Mouse (Mus musculus) cerebellum, adult 18-20 months (tissue): Measurements from ENCODE around the gene Ranbp17.

ENCODE experiments used
- DNase-seq, 2 experiments: peaks; one replicate each; pipeline ENCODE4 v3.0.0; 2021

Gene Ranbp17

GRCm38 (mm10) chr11:33196447-33197132 lies 317.0 kb downstream of the Ranbp17 start:
- peak in 1 of 2 experiments; percentile 45 for DNase-seq

GRCm38 (mm10) chr11:33195531-33196446 lies 317.8 kb downstream of the Ranbp17 start:
- no peak for DNase-seq

GRCm38 (mm10) chr11:33195061-33195460 lies 318.5 kb downstream of the Ranbp17 start:
- no peak for DNase-seq

- DNase-seq: no peak
Measured at GRCm38 (mm10) chr11:33193695-33194094, 319.9 kb downstream of the Ranbp17 start.

DNA sequence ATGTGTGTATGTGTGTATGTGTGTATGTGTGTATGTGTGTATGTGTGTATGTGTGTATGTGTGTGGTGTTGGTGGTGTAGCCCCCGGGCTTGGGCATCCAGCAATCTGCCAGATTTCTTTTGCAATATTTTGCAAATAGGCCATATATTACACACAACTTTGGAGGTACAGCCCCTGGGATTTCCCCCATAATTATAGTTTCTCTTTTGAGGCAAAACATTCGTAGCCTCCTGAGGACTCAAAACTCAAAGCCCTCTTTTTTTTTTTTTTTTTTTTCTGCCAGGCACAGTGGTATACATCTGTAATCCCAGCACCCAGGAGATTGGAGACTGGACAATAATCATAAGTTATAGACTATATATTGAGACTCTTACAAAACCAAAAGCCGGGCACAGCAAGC lies 331.7 kb downstream of the Ranbp17 start:
- no peak for DNase-seq

- DNase-seq: no peak
Measured at GRCm38 (mm10) chr11:33180701-33181116, 332.8 kb downstream of the Ranbp17 start.

- DNase-seq: no peak
Measured at GRCm38 (mm10) chr11:33179802-33180201, 333.7 kb downstream of the Ranbp17 start.

- DNase-seq: peak; percentile 67 to 75
Measured at GRCm38 (mm10) chr11:33176525-33177245, 336.9 kb downstream of the Ranbp17 start.

GRCm38 (mm10) chr11:33175768-33176167 lies 337.8 kb downstream of the Ranbp17 start:
- DNase-seq: no peak

DNA sequence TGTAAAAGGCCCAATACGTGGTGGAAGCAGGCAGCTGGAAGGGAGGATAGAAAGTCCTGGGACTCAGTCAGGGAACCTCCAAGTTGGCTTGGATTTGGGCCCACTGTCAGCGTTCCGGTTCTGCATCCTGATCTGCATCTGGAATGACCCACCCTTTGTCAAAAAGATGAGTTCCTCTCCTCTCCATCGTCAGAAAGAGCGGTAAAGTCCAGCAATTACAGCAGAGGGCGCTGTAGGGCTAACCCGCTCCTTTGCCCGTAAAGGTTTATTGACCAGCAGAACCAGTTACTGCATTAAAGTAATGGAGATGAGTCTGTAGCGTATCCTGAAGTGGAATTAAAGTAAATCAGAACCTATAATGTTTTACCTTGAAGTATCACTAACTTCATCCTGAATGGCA lies 343.1 kb downstream of the Ranbp17 start:
- peak; percentile 65 to 69 for DNase-seq

DNA sequence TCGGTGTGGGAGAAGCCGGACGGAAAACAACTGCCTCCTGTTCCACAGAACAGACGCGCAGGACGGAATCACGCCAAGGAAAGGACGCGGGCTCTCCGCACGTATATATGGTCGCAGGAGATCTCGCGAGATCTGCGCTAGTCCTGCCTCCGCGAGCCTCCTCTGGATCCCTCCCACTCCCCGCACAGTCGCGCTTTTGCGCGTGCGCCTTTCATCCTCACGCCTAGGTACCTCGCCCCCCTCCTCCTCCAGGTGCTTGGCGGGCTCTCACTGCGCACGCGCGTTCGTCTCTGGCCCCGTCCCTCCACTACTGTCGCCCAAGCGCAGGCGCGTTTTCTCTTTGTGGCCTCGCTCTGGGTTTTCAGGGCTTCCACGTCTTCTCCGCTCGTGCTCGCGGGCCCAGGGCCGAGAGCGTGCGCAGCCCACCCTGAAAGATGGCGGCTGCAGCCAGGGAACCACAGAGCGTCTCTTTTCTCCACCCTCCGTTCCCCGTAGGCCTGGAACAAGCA lies 350.5 kb downstream of the Ranbp17 start, which contains the start of gene Npm1:
Gene Npm1 (minus strand): TSS at position 209 of the 509 bp plus-strand sequence.
- DNase-seq: peak; percentile 99 to 100

DNA sequence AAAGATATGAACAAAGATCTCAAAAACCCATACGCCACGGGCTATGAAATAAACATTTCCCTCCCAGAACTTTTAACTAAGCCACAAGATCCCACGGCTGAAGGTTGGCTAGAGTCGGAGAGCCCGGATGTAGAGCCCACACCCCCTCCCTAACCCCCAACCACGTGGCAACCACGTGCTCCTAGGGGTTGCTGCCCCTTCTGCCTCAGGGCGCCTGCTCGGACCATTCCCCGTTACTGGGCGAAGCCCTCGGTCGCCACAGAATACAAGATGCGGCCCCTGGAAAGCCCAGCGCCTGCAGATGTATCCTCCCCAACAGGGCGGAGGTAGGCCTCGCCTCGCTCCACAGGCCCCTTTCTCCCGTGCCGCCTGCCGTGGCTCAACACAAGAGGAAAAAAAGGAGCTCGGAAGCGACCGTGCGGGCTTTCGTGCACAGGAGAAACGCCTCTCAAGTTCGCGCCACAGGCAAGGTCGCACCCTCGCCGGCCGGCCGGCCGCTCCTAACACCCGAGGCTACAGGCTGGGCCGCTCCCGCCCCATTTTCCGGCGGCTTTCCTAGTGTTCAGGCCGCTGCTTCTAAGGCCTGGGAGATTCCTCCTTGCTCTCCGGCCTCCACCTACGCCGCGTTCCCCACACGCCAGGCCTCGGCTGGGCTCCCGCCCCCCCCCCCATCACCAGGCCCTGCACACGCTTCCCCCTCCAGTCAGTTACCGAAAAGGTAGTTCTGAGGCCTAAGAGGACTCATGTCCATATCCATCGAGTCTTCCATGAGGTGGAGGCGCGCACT lies 351.1 kb downstream of the Ranbp17 start:
- DNase-seq: peak; percentile 50 to 56
